Mouse (Mus musculus) cerebellum, postnatal 4 days (tissue): ENCODE data around the gene Bmp2k.
"Not testable (repeated sequence)": the region's sequence is repeated elsewhere in the genome, so short reads cannot be mapped to it uniquely, and the experiment has no call there.

ENCODE experiments used
- DNase-seq, 2 experiments: peaks; one replicate each; pipeline ENCODE4 v3.0.0; 2022; ENCODE audit warnings: low spot score in 2 of 2, mixed read lengths in 1 of 2

The Bmp2k gene

GRCm38 (mm10) chr5:97001571-97001970, 4.1 kb downstream of the Bmp2k start:
- no peak for DNase-seq

GRCm38 (mm10) chr5:97002336-97002735, 4.8 kb downstream of the Bmp2k start:
- DNase-seq: no peak

- no peak for DNase-seq
These were observed 5.4 kb downstream of the Bmp2k start for GRCm38 (mm10) chr5:97002937-97003336.

GRCm38 (mm10) chr5:97004178-97005030, 6.9 kb downstream of the Bmp2k start:
- DNase-seq: no peak

GRCm38 (mm10) chr5:97005891-97006290, 8.4 kb downstream of the Bmp2k start:
- DNase-seq: no peak

GRCm38 (mm10) chr5:97006929-97007328, 9.4 kb downstream of the Bmp2k start:
- no peak for DNase-seq

GRCm38 (mm10) chr5:97007496-97007895, 10.0 kb downstream of the Bmp2k start:
- no peak for DNase-seq

- not testable (repeated sequence) for DNase-seq
These were observed 11.7 kb downstream of the Bmp2k start for GRCm38 (mm10) chr5:97009140-97009539.

- DNase-seq: no peak
These were observed 12.3 kb downstream of the Bmp2k start for GRCm38 (mm10) chr5:97009601-97010335.

- no peak for DNase-seq
These were observed 18.5 kb downstream of the Bmp2k start for GRCm38 (mm10) chr5:97015781-97016508.

- no peak for DNase-seq
These were observed 19.5 kb downstream of the Bmp2k start for GRCm38 (mm10) chr5:97016842-97017577.

- no peak for DNase-seq
These were observed 25.1 kb downstream of the Bmp2k start for GRCm38 (mm10) chr5:97022305-97023278.

GRCm38 (mm10) chr5:97024834-97025233, 27.3 kb downstream of the Bmp2k start:
- no peak for DNase-seq

- DNase-seq: no peak
These were observed 28.2 kb downstream of the Bmp2k start for GRCm38 (mm10) chr5:97025650-97026049.

- DNase-seq: no peak
These were observed 30.5 kb downstream of the Bmp2k start for GRCm38 (mm10) chr5:97028004-97028403.

- DNase-seq: not testable (repeated sequence)
These were observed 31.4 kb downstream of the Bmp2k start for GRCm38 (mm10) chr5:97028840-97029239.

GRCm38 (mm10) chr5:97031771-97032170, 34.3 kb downstream of the Bmp2k start:
- DNase-seq: no peak

- no peak for DNase-seq
These were observed 47.8 kb downstream of the Bmp2k start for GRCm38 (mm10) chr5:97045260-97045659.

GRCm38 (mm10) chr5:97046680-97047079, 49.2 kb downstream of the Bmp2k start:
- DNase-seq: no peak

- DNase-seq: no peak
These were observed 51.4 kb downstream of the Bmp2k start for GRCm38 (mm10) chr5:97048905-97049304.
